13 mouse cellular contexts compared by ENCODE assay signal in genomic region chr11:107728073-107728863, GRCm38 (mm10). TPM values are rescaled to one million over a fixed set of nuclear protein-coding genes. Genes with fewer than 3 reads are reported as not detected.
DNase-seq lines count a peak whose midpoint lies in the region; ATAC-seq and TF ChIP-seq lines count a peak whose summit lies in the region.
"Had no signal": no experiment of that assay in that cellular context is flagged by ENCODE, and none has a peak within 500 bp of the region (broad histone marks: within the 10 kb centered on the region; RNA-seq: fewer than 3 reads in every experiment).

No protein-coding gene starts in this region.

- H3K79me2 ChIP-seq in C2C12 (ENCODE audit: control insufficient read depth, insufficient read depth), result no peaks in the 10 kb centered on the region

- intact Hi-C loops in left cerebral cortex, postnatal 10 days (cut with DNase I), result no loop called here

- TF ChIP-seq POLR2A in kidney, adult 2 months (IDR thresholded peaks at IDR 0.05; ENCODE audit: low read depth, low read length), result no peak

- H3K27ac ChIP-seq in lung, postnatal 0 days (ENCODE audit: low read length), result peak overlapping the region; percentile 44
- H3K27ac ChIP-seq in kidney, adult 2 months (ENCODE audit: insufficient read depth, low read depth, low read length), result no peak overlapping the region
- H3K27ac ChIP-seq: forebrain, embryonic 10.5 days; heart, adult 2 months; liver, embryonic 15.5 days had no signal

- peak; percentile 89 for TF ChIP-seq EP300 in lung, postnatal 0 days (IDR thresholded peaks at IDR 0.05)

- WGBS in lung, postnatal 0 days, result 53% methylated on average over 13 of the region's 13 CpGs
- WGBS in kidney, adult 2 months, result 69% methylated on average over 13 of the region's 13 CpGs

- no peaks in the 10 kb centered on the region for H3K79me3 ChIP-seq in C2C12 (ENCODE audit: low read depth)

- ATAC-seq in lung, postnatal 0 days, result peak; percentile 87

- H3K27me3 ChIP-seq in C2C12 (ENCODE audit: control insufficient read depth, insufficient read depth, insufficient read length), result no peaks in the 10 kb centered on the region
- H3K27me3 ChIP-seq in lung, postnatal 0 days (replicated peaks; ENCODE audit: insufficient read depth, low read length), result no peaks in the 10 kb centered on the region
- no peaks in the 10 kb centered on the region for H3K27me3 ChIP-seq in kidney, adult 2 months (replicated peaks; ENCODE audit: control insufficient read depth, insufficient read depth, low read length)
- H3K27me3 ChIP-seq: liver, embryonic 15.5 days had no signal

- DNase-seq in gastrocnemius, postnatal 10 days, result peak; percentile 51
- DNase-seq in gastrocnemius, adult 18-20 months (ENCODE audit: low spot score), result no peak
- DNase-seq in left cerebral cortex, postnatal 10 days (ENCODE audit: extremely low spot score in 1 of 2, low spot score in 2 of 2), result peak; percentile 31 to 71
- DNase-seq in left cerebral cortex, adult 8-10 months (ENCODE audit: low spot score in 2 of 2), result no peak
- DNase-seq in lung, postnatal 0 days (ENCODE audit: low spot score), result peak; percentile 83
- DNase-seq in adrenal gland, adult 8-10 months, result no peak
- no peak for DNase-seq in kidney, adult 2 months
- DNase-seq: heart, adult 2 months had no signal

- no peaks in the 10 kb centered on the region for H3K36me3 ChIP-seq in C2C12 (ENCODE audit: control insufficient read depth, insufficient read depth)
- H3K36me3 ChIP-seq in lung, postnatal 0 days (ENCODE audit: insufficient read depth, low read length), result no peaks in the 10 kb centered on the region
- H3K36me3 ChIP-seq in kidney, adult 2 months (ENCODE audit: control insufficient read depth, insufficient read depth, low read length), result no peaks in the 10 kb centered on the region
- H3K36me3 ChIP-seq: liver, embryonic 15.5 days had no signal

- no peaks in the 10 kb centered on the region for H3K9me3 ChIP-seq in lung, postnatal 0 days (ENCODE audit: low read length)
- H3K9me3 ChIP-seq: forebrain, embryonic 10.5 days; liver, embryonic 15.5 days had no signal

- H3K4me1 ChIP-seq in lung, postnatal 0 days (ENCODE audit: insufficient read depth, low read depth, low read length), result no peaks in the 10 kb centered on the region; the same call in 1 of the 2 replicates
- no peaks in the 10 kb centered on the region for H3K4me1 ChIP-seq in kidney, adult 2 months (ENCODE audit: control insufficient read depth, insufficient read depth, low read length)
- H3K4me1 ChIP-seq: forebrain, embryonic 10.5 days; liver, embryonic 15.5 days had no signal

- TF ChIP-seq CTCF in C2C12 (IDR thresholded peaks at IDR 0.05; ENCODE audit: control insufficient read depth, insufficient read depth, insufficient read length), result no peak
- TF ChIP-seq CTCF in lung, postnatal 0 days (IDR thresholded peaks at IDR 0.05), result peak; percentile 38
- no peak for TF ChIP-seq CTCF in kidney, adult 2 months (conservative IDR thresholded peaks at IDR 0.05; ENCODE audit: insufficient read depth, insufficient read length, low read depth, low read length)

- H3K4me3 ChIP-seq in C2C12 (ENCODE audit: insufficient read depth, poor library complexity, severe bottlenecking), result no peak overlapping the region
- no peak overlapping the region for H3K4me3 ChIP-seq in lung, postnatal 0 days (ENCODE audit: low read depth, low read length)
- H3K4me3 ChIP-seq in kidney, adult 2 months (ENCODE audit: insufficient read depth, low read depth, low read length), result no peak overlapping the region
- H3K4me3 ChIP-seq: forebrain, embryonic 10.5 days; heart, adult 2 months; liver, embryonic 15.5 days had no signal

- no peak overlapping the region for H3K4me2 ChIP-seq in lung, postnatal 0 days (replicated peaks; ENCODE audit: low read depth, low read length)
- H3K4me2 ChIP-seq: liver, embryonic 15.5 days had no signal

- H3ac ChIP-seq in C2C12 (ENCODE audit: control insufficient read depth, insufficient read length, low read depth), result peak overlapping the region; percentile 21

- no peak overlapping the region for H3K9ac ChIP-seq in lung, postnatal 0 days (replicated peaks; ENCODE audit: low read depth)
- H3K9ac ChIP-seq: liver, embryonic 15.5 days had no signal

TF ChIP-seq in C2C12, 6 proteins besides CTCF, POLR2A, EP300 and RAD21:
- TF ChIP-seq MYOD1 (IDR thresholded peaks at IDR 0.05; ENCODE audit: control insufficient read depth, insufficient read length, low read depth) (peak; percentile 71), USF1 (IDR thresholded peaks at IDR 0.05; ENCODE audit: low read depth) (no peak), FOSL1 (IDR thresholded peaks at IDR 0.05; ENCODE audit: insufficient read depth, low read length, poor library complexity, severe bottlenecking) (no peak), CEBPB (IDR thresholded peaks at IDR 0.05; ENCODE audit: low read depth) (no peak), MAX (IDR thresholded peaks at IDR 0.05) (peak; percentile 28), MYOG (IDR thresholded peaks at IDR 0.05; ENCODE audit: control insufficient read depth, extremely low read depth, insufficient read length) (no peak)

RNA-seq across cellular contexts. Expression of gene Cacng1, which starts 11.9 kb away (rescaled TPM):
- 100 to 1,000 TPM; 457 to 476 TPM for total RNA-seq in gastrocnemius, postnatal 10 days (2021)
- 100 to 1,000 TPM; 326 to 377 TPM for total RNA-seq in gastrocnemius, adult 18-20 months (2021)
- total RNA-seq in left cerebral cortex, postnatal 10 days (2021), result under 1 TPM; 0.36 to 0.47 TPM
- under 1 TPM in 3 of 4 experiments, not detected in 1; 0.30 to 0.59 (median 0.37) TPM for total RNA-seq in left cerebral cortex, adult 8-10 months (2022)
- polyA plus RNA-seq in C2C12 (2012; fragmentation: generic; extraction: Trizol), result 158 TPM
- polyA plus RNA-seq in lung, postnatal 0 days (2015; fragmentation: Nextera tagmentation; extraction: Ambion mirVana), result 0.14 and 1.6 TPM in 2 replicates
- under 1 TPM in 2 of 4 experiments, not detected in 2; 0.21 to 0.28 TPM for total RNA-seq in adrenal gland, adult 8-10 months (2022)
- 0.19 and 1.4 TPM in 2 replicates for polyA plus RNA-seq in kidney, adult 2 months (2012; rRNA removed)
- total RNA-seq: heart, adult 2 months; monocyte, adult 5-6 weeks had no signal
- polyA plus RNA-seq: forebrain, embryonic 10.5 days; intestine, embryonic 14.5 days had no signal

Comparison
In these comparisons a context has a peak if more than half of its experiments do, and no peak if none do; other contexts are left out.
1. DNase-seq: peak in gastrocnemius, postnatal 10 days (single experiment), left cerebral cortex, postnatal 10 days (2 of 2) and lung, postnatal 0 days (single experiment); none in gastrocnemius, adult 18-20 months (single experiment), left cerebral cortex, adult 8-10 months (0 of 2), adrenal gland, adult 8-10 months (single experiment) and kidney, adult 2 months (single experiment).
2. RNA of gene Cacng1, which starts 11.9 kb away (total RNA-seq): 457 to 476 TPM in gastrocnemius, postnatal 10 days and 326 to 377 TPM in gastrocnemius, adult 18-20 months; 0.36 to 0.47 TPM in left cerebral cortex, postnatal 10 days, 0.30 to 0.59 TPM in left cerebral cortex, adult 8-10 months and 0.21 to 0.28 TPM in adrenal gland, adult 8-10 months; every median in the first group is over 100 times any median in the second.